Mouse (Mus musculus) lung, postnatal 0 days (tissue): ENCODE results near the gene Adsl. TPM values are rescaled to one million over a fixed set of nuclear protein-coding genes. Genes with fewer than 3 reads are reported as not detected.

Experiments
- ATAC-seq: fragments of 200-750 bp; cut with Nextera tagmentation; 2 replicates; pipeline ENCODE4 v1.8.0; 2017; ENCODE audit warnings: moderate library complexity
- DNase-seq: peaks from one replicate; pipeline ENCODE4 v3.0.0-alpha.2; 2016; ENCODE audit warnings: low spot score
- H3K27ac ChIP-seq: fragments of 300-500 bp; sonication (generic); 2 replicates; pipeline ENCODE4 v1.5.1; 2014; ENCODE audit warnings: antibody characterized with exemption, mild to moderate bottlenecking, low read length, mixed read lengths
- H3K27me3 ChIP-seq: fragments of 300-500 bp; sonication (generic); replicated peaks from 2 replicates; pipeline ENCODE4 v1.6.1; 2014; ENCODE audit warnings: low read length, mixed read lengths; ENCODE audit not compliant: insufficient read depth
- H3K36me3 ChIP-seq: fragments of 300-500 bp; sonication (generic); 2 replicates; pipeline ENCODE4 v1.6.1; 2014; ENCODE audit warnings: low read length, mixed read lengths; ENCODE audit not compliant: insufficient read depth
- H3K4me1 ChIP-seq: fragments of 300-500 bp; sonication (generic); 2 replicates; pipeline ENCODE4 v1.6.1; 2014; ENCODE audit warnings: antibody characterized with exemption, low read depth, low read length, mixed read lengths; ENCODE audit not compliant: insufficient read depth
- H3K4me2 ChIP-seq: fragments of 300-500 bp; sonication (generic); replicated peaks from 2 replicates; pipeline ENCODE4 v1.6.1; 2014; ENCODE audit warnings: low read depth, mild to moderate bottlenecking, low read length, moderate library complexity, mixed read lengths
- H3K4me3 ChIP-seq: fragments of 300-500 bp; sonication (generic); 2 replicates; pipeline ENCODE4 v1.5.1; 2014; ENCODE audit warnings: low read depth, low read length
- H3K9ac ChIP-seq: fragments of 300-500 bp; sonication (generic); replicated peaks from 2 replicates; pipeline ENCODE4 v1.6.1; 2014; ENCODE audit warnings: low read depth, mild to moderate bottlenecking
- H3K9me3 ChIP-seq: fragments of 300-500 bp; sonication (generic); 2 replicates; pipeline ENCODE4 v1.6.1; 2016; ENCODE audit warnings: low read length, mixed read lengths
- CTCF ChIP-seq: IDR thresholded peaks from 2 replicates; pipeline ENCODE4 v1.5.1; 2016; ENCODE audit warnings: antibody characterized with exemption, mild to moderate bottlenecking
- EP300 ChIP-seq: IDR thresholded peaks from 2 replicates; pipeline ENCODE4 v1.6.1; 2016; ENCODE audit warnings: antibody characterized with exemption, mild to moderate bottlenecking, control low read depth
- WGBS: fragments of 180-500 bp; shearing (Covaris S2); extraction: QIAGEN DNeasy Blood & Tissue Kit; methylation state at CpG from one replicate; pipeline ENCODE4 v1.1.7; 2014; 5-methylcytosine and 5-hydroxymethylcytosine counted together
- polyA plus RNA-seq: library from polyadenylated mRNA; unstranded; fragments of >200 nt; fragmentation: Nextera tagmentation; extraction: Ambion mirVana; gene quantifications from 2 replicates; pipeline ENCODE4 v1.2.1, GENCODE M21; 2015

Adsl gene
- polyA plus RNA-seq, 1 experiment from 2014 or later: 51.9 TPM

DNA sequence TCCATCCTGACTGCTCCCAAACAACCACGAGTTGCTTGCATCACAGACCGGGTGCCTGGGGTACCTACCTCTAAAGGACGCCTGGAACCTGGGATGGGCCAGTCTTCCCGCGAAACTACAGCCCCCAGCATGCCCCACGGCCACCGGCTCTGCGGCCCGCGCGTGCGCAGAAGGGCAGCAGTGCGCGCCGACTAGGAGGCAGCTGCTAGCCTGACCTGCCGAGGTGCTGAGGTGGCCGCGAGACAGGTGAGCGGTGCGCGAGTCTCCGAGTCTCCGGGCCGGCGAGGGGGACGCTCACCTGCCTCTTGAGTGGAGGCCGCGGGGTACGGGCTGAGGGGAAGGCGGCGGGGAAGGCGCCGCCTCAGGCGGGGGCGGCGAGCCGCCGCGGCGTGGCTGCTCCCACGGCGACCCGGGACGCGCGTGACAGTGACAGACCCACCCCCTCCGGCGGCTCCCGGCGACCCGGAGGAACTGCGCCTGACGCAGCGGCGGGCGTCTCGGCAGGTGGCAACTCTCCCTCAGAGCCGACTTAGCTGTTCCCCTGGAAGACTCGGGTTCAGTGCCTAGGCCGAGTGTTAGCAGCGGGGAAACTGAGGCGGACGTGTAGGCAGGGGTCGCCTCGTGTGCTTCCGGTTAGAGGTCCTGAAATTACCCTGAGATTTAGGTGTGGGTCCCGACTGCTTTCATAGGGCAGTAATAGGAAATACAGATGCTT lies 29.5 kb downstream of the Adsl start, which contains the start of gene Sgsm3:
Gene Sgsm3, plus strand, starts transcription at position 146 of the 715 bp plus-strand sequence.
- Histone ChIP-seq H3K4me3 (peak within 1 kb of the TSS; percentile 84), H3K27ac (peak within 1 kb of the TSS; percentile 82)
- no peak for TF ChIP-seq EP300
- no peak for TF ChIP-seq CTCF

DNA sequence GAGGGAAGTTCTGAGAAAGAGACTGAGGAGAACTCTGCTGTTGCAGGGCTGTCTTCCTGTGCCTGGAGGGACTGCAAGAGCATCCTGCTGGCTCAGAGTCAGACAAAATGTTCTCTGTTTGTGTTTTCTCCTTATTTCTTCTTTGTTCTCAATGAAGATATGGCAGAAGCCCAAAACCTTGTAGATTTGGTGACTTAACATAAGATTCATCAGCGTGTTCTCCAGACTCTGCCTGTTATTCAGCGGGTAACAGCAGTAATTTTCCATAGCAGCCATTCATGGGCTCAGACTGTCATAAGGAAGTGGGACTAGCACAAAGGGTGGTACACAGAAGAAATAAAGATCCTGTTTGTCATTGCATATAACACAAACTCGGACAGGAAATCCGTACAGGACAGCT lies 31.3 kb downstream of the Adsl start:
- ATAC-seq (peak; percentile 35), DNase-seq (peak; percentile 69)
- Histone ChIP-seq H3K9me3 (no peaks in the 10 kb centered on the region), H3K27me3 (no peaks in the 10 kb centered on the region), H3K4me2 (no peak overlapping the region), H3K36me3 (no peaks in the 10 kb centered on the region), H3K4me3 (no peak overlapping the region), H3K4me1 (peaks cover 5% of the 10 kb centered on the region; the same call in 1 of the 2 replicates), H3K9ac (no peak overlapping the region), H3K27ac (peak overlapping the region; percentile 55)
- WGBS: 40% methylated on average over 4 of the region's 4 CpGs
- no peak for TF ChIP-seq EP300
- no peak for TF ChIP-seq CTCF

More for the DNA sequence above, 29.5 kb downstream of the Adsl start, which contains the start of gene Sgsm3:
- ATAC-seq (peak; percentile 91), DNase-seq (peak; percentile 91)
- H3K9me3 ChIP-seq: no peaks in the 10 kb centered on the region
- H3K9ac ChIP-seq: peak within 1 kb of the TSS; percentile 72
- 4% methylated on average over 62 of the region's 67 CpGs for WGBS
- peak within 1 kb of the TSS; percentile 87 for H3K4me2 ChIP-seq
- peaks cover 5% of the 10 kb centered on the region; the same call in 1 of the 2 replicates for H3K4me1 ChIP-seq
- H3K36me3 ChIP-seq: no peaks in the 10 kb centered on the region
- no peaks in the 10 kb centered on the region for H3K27me3 ChIP-seq

DNA sequence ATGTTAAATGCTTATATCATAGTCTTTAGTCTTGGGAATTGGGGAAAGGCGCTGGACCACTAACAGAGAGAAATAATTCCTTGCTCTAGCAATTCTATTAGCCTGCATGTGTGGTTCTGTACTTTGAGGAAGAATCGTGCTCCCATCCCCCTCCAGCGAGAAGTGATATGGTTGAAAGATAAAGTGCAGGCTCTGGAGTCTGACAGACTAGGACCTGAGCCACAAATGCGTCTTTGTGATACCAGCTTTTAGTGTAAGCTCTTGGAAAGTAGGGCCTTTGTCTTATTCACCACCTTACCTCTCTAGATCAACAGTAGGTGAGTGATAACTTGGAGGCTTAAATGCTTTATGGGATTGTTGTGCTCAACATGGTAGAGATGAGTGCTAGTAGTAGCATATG lies 32.9 kb downstream of the Adsl start:
- TF ChIP-seq EP300 (no peak), CTCF (no peak)
- no peaks in the 10 kb centered on the region for H3K27me3 ChIP-seq
- H3K36me3 ChIP-seq: no peaks in the 10 kb centered on the region
- ATAC-seq (no peak), DNase-seq (no peak)
- no peaks in the 10 kb centered on the region for H3K9me3 ChIP-seq
- H3K27ac ChIP-seq: no peak overlapping the region
- peaks cover 5% of the 10 kb centered on the region; the same call in 1 of the 2 replicates for H3K4me1 ChIP-seq
- H3K4me2 ChIP-seq: no peak overlapping the region
- WGBS: 87% methylated on average over 4 of the region's 4 CpGs
- no peak overlapping the region for H3K4me3 ChIP-seq
- no peak overlapping the region for H3K9ac ChIP-seq

DNA sequence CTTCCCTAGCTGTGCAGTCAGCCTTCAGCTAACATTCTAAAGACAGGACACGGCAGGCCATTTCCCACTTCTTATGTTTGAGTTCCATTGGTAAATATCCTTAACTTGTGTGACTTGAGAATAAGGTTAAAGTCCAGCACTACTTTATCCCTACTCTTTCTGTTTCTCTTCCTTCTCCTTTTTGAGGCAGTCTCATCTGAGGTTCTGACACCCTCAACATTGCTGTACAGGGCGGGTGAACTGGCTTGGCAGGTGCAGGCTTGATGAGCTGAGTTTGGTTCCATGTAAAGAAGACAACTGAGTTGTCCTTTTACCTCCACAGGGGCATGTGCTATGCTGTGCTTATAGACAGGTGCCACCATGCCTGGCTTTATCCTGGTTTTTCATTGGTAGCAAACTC lies 35.0 kb downstream of the Adsl start:
- WGBS: 68% methylated on average over 2 of the region's 2 CpGs
- Histone ChIP-seq H3K4me3 (no peak overlapping the region), H3K9ac (no peak overlapping the region), H3K9me3 (no peaks in the 10 kb centered on the region), H3K36me3 (no peaks in the 10 kb centered on the region), H3K4me2 (no peak overlapping the region), H3K27me3 (no peaks in the 10 kb centered on the region), H3K27ac (no peak overlapping the region), H3K4me1 (peaks cover 5% of the 10 kb centered on the region; the same call in 1 of the 2 replicates)
- TF ChIP-seq EP300 (no peak), CTCF (no peak)
- ATAC-seq (no peak), DNase-seq (no peak)

DNA sequence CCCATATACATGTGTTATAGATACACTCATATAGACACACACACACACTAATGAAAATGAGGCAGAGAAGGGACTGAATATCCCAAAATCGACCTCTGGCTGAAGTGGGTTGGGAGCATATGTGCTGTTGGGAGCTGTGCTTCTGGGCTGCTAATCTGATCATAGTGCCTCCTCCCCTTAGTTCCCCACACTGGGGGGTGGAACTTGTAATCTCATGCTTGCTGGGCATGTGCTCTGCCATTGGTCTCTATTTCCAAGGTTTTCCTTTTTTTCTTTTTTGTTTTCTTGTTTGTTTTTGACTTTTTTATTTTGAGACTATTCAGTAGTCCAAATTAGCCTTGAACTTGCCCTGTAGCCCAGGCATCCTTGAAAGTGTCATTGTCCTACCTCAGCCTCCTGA lies 40.0 kb downstream of the Adsl start:
- H3K27me3 ChIP-seq: no peaks in the 10 kb centered on the region
- H3K27ac ChIP-seq: 0 out of 2 replicates have a peak overlapping the region, but pooled peaks have one; percentile 1
- no peak for TF ChIP-seq EP300
- no peak for TF ChIP-seq CTCF
- no peak overlapping the region for H3K4me3 ChIP-seq
- H3K4me2 ChIP-seq: no peak overlapping the region
- no peak for DNase-seq
- H3K36me3 ChIP-seq: no peaks in the 10 kb centered on the region
- H3K9ac ChIP-seq: no peak overlapping the region
- WGBS: 33% methylated on average over 1 of the region's 1 CpGs
- no peaks in the 10 kb centered on the region for H3K4me1 ChIP-seq
- no peak for ATAC-seq
- H3K9me3 ChIP-seq: no peaks in the 10 kb centered on the region

DNA sequence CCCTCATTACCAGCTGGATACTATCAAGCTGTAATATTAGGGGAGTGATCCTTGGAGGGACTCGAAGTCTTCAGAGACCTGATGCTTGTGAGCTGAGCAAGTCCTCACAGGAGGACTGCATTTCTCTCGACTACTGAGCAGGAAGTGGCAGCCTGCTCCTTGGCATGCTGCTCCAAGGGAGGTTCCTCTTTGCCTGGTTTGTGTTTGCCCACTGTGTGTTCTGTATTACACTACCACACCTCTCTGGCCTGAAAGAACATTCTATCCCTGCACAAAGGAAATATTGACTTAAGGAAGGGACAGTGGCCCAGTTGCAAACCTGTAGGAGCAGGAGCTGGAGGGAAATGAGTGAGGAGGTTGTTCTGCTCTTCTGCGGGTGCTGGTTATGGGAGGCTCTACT lies 41.4 kb downstream of the Adsl start:
- DNase-seq: peak; percentile 90
- 28% methylated on average over 3 of the region's 3 CpGs for WGBS

More for the DNA sequence above, 41.4 kb downstream of the Adsl start:
- H3K4me3 ChIP-seq: no peak overlapping the region
- ATAC-seq: peak; percentile 97
- H3K4me1 ChIP-seq: no peaks in the 10 kb centered on the region
- no peaks in the 10 kb centered on the region for H3K36me3 ChIP-seq
- H3K9me3 ChIP-seq: no peaks in the 10 kb centered on the region
- TF ChIP-seq CTCF (no peak), EP300 (peak; percentile 97)
- no peak overlapping the region for H3K9ac ChIP-seq
- no peaks in the 10 kb centered on the region for H3K27me3 ChIP-seq
- no peak overlapping the region for H3K4me2 ChIP-seq
- peak overlapping the region; percentile 78 for H3K27ac ChIP-seq
